Mouse (Mus musculus): ENCODE measurements at regions not wholly inside any gene's neighbourhood (a gene's known extent, or its start where the extent isn't known, plus 50 kb on each side); places are given as distances from the start of the nearest gene placed in this dataset.

DNA sequence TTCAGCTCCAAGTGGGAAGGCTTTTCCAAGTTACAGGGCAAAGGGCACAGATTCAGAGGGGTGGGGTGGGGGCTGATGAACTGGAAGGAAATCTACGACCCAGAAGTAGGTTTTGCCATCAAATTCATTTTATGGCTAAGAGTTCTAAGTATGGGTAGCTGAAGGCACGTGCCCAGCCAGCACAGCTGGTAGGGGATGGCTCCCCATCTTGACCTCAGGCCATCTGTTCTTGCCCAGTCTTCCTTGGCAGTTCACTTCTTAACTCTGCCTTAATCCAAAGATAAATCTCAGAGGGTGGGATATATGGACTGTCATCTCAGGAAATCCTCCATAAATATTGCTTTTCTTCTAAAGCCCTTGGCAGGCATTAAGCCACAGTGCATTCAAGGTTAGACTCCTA lies 238.3 kb downstream of the H2al1j start:
- no peak for DNase-seq (ENCODE audit: low read depth)

- no peak for DNase-seq (ENCODE audit: low read depth)
These were observed 240.2 kb downstream of the H2al1j start for GRCm38 (mm10) chrX:11567827-11568226.

DNA sequence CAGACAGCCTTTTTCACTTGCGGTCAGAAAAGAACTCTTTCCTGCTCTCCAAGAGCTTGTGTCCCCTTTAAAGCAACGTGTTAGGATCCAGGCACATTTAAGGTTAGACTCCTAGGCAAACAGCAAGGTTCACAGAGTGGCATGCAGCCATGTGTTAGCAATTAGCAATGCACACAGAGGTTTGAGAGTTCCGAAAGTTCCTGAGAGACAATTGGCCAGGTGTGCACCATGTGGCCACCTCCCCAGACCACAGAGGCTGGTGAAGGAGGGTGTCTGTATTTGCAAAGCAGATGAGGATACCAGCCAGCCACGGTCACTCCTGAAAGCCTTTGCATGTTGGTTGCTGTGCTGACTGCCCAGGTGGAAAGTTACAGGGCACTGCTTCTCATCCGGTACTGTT lies 240.6 kb downstream of the H2al1j start:
- no peak for DNase-seq (ENCODE audit: low read depth)

DNA sequence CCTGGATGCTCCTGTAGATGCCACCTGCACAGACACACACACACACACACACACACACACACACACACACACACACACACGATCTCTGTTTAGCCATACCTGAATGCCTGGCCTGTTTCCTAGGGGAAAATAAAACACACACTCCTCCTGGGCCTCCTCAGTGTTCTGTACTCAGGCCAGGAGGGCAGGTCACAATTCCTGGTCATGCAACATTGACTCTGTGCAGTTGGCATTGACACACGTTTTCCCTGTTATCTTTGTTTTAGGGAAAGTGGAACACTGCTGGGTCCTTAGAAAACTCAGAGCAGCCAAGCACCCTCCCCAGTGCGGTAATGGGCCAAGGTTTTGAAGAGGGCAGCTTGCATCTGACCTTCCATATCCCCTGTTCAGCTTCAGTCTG lies 246.7 kb downstream of the H2al1j start:
- no peak for DNase-seq (ENCODE audit: low read depth)

DNA sequence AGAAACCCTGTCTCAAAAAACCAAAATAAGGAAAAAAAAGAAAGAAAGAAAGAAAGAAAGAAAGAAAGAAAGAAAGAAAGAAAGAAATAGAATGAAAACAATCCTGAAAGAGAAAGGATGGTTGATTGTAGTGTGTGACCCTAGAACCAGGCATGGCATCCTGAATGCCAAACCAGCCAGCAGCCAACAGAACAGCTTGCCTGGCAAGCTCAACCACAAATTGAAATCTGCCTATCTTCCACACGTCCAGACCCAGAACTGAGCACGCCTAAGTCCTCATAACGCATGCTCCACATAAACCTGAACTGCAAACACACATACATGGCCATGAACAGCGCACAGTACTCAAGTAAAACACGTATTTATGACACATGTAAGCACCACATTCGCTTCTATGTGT lies 247.9 kb downstream of the H2al1j start:
- no peak for DNase-seq (ENCODE audit: low read depth)

- DNase-seq (ENCODE audit: low read depth) = no peak
These were observed 248.7 kb downstream of the H2al1j start for GRCm38 (mm10) chrX:11576287-11576686.

DNA sequence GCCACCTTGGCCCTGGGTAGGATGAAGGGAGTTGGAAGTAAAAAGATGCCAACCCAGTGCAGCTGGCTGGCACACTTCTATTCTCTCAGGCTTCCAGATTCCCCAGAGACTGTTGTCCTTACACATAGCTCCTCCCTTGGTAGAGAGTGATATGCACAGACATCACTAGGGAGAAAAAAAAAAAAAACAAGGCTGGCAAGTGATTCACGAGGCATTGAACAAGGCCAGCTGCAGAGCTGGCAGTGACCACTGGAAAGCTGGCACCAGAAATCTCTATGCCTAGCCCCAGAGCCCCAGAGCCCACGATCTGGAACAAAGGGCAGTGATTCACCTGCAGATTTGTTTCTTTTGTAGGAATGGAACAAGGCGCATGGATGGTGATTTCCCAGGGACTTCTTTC lies 249.7 kb downstream of the H2al1j start:
- DNase-seq (ENCODE audit: low read depth) = no peak

DNA sequence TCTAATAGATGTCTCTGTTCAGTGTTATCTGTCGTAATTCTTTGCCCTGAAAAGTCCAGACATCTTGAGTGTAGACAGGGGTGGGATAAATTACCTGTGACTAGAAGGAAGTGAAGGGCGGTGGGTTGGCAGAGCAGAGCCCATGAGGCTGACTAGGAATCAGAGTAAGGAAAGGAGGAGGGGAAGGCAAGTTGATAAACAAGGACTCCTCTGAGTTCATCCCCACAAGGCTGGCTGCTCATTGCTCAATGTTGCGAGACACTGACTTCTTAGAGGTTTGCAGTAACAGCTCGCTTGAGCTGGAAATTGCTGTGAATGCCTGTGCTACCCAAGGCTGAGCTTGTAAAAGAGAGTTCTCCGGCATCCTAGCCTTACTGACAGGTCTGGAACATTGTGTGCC lies 257.7 kb downstream of the H2al1j start:
- DNase-seq (ENCODE audit: low read depth) = no peak

GRCm38 (mm10) chrX:11591391-11592187 lies 264.0 kb downstream of the H2al1j start:
- DNase-seq (ENCODE audit: low read depth) = no peak

DNA sequence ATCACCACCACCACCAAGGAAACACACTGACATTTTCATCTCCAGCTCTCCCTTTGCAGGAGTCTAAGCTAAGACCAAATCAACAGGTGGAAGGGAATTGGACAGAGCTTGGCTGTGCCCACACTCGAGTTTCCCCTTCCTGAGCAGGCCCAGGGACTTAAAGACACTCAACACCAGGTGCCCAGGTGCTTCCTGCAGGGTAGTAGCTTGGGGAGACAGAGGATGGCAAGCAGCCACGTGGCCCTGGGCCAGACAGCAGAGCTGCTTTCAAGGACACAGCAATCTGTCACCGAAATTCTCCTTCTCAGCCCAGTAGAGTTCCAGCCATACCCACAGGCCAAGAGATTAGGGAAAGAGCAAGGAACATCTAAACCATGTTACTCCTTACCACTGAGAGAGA lies 266.9 kb downstream of the H2al1j start:
- DNase-seq (ENCODE audit: low read depth) = no peak

DNA sequence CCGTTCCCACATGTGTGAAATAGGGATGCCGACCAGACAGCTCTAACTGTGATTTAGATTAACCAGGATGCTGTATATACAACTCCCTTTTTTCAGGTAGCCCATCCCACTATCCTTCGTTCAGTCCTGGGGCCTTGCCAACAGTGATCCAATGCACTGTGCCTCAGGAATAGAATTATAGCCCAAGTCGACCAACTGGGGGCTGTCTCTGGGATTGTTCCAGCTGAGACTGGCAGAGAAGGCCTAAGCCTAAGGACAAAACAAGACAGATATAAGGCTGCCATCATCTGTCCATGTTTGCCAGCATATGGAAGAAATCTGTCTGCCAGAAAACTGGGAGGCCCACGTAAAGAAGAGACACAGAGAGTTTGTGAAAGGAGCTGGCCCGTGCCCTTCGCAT lies 269.9 kb downstream of the H2al1j start:
- DNase-seq (ENCODE audit: low read depth) = no peak

GRCm38 (mm10) chrX:11614237-11614636 lies 286.6 kb downstream of the H2al1j start:
- no peak for DNase-seq (ENCODE audit: low read depth)

DNA sequence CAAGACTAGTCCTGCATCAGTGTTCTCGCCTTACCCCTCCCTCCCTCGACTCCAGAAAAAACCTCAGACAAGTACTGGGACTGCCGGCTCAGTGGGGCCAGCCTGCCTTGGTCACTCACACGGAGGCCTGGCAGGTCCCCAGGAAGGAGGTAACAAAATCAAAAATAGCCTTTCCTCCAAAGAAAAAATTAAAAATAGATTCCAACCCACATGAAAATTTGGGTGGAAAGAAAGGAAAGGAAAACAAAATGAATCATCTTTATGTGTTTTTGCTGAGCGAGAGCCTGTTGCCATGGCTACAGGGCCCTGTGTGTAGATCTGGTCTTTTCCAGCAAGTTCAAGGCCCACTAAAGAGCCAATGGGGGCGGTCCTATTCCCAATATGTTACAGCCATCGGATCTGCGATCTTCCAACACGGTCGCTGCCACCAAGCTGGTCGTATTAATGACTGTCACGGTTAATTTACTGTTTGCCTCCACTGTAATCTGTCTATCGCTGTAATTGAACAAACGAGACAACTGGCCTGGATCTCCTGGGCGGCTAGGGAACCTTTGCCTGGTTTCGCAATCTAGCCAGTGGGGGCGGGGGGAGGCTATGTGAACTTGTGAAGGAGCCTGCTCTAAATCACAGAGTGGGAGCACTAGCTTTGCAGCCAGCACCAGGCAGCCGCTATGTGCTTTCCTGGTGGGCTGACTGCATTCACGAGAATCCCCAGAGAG lies 293.6 kb downstream of the H2al1j start:
- DNase-seq (ENCODE audit: low read depth) = no peak

GRCm38 (mm10) chrX:11626274-11626878 lies 298.8 kb downstream of the H2al1j start:
- no peak for DNase-seq (ENCODE audit: low read depth)

DNA sequence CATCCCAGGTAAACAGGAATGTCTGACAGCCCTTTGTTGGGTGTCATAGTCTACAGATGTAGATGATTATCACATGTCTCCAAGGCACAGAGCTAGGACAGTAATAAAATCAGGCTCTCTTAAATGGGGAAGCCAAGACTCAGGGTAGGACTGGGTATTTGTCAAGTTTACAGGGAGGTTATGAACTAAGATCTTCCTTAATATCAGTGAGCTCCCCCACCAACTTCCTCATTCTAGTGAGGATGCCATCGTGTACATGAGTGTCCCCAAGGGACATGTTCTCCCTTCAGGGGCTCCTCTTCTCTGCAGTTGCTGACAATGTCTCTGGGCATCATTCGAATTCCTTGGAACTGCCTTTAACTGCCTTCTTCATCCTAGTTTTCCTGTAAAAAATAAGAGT lies 301.7 kb downstream of the H2al1j start:
- no peak for DNase-seq (ENCODE audit: low read depth)

DNA sequence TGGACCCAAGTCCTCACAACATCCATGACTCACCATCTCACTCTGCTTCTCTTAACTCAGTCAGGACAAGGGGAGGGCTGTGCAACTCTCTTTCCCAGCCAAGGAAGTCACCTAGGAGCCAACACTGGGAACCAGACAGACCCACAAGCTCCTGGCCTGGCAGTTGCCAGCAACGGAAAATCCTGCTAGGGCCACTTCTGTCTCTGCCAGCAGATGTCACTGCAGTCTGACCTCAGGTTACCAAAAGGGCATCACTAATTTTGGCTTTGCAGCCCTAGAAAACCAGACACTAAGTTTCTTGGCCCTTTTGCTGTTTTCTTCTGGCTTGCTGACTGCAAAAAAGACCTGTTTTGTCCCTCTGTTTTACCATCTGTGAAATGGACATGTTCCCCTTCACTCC lies 302.3 kb downstream of the H2al1j start:
- DNase-seq (ENCODE audit: low read depth) = no peak

GRCm38 (mm10) chrX:11631186-11631913 lies 303.7 kb downstream of the H2al1j start:
- no peak for DNase-seq (ENCODE audit: low read depth)

DNA sequence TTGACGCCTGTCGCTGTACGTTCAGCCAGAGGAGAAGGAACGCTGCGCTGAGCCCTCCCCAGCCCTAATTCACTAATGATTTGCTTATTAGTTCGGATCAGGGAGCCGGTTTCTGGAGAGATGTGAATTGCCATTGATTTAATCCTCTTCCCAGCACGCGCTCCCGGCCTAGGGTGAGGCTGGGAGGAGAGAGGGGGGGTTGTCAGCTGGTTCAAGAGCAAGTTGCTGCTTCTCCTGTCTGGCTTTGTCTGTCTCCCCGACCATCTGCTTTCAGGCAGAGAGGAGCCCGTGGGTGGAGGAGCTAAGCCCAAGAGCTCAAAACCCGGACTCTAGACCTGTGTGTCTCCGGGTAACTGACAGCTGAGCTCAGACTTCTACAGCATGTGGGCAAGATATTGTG lies 304.4 kb downstream of the H2al1j start:
- DNase-seq (ENCODE audit: low read depth) = no peak

DNA sequence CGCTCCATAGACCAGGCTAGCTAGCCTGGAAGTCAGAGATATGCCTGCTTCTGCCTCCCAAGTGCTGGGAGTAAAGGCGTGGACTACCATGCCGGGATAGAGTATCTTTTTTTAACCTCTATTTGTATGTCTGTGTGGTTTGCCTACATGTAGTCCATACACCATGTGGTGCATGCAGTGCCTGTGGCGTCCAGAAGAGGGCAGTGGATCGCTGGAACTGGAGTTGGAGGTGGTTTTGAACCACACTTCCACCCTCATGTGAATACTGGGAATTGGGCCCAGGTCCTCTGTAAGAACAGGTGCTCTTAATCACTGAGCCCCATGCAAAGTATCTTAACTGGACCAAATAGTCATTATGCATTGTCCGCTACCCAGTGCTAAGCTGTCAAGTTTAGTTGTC lies 306.2 kb downstream of the H2al1j start:
- DNase-seq (ENCODE audit: low read depth) = no peak

DNA sequence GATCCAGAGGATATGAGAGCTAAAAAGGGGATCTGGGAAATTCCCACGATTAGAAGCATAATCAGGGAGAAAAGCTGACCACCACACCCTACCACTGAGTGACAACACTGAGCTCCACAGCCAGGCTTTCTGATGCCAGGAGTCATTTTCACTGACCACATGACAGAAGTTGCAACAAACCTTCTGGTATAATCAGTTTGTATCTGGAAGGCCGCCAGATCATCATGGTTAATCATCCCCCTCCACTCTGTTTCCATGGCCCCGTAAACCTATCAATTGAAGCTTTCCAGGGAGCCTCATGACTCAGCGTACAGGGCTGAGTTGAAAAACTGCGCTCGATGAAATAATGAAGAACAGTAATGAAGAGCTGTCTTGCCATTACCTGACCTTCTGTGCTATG lies 316.9 kb downstream of the H2al1j start:
- no peak for DNase-seq (ENCODE audit: low read depth)

GRCm38 (mm10) chrX:11646681-11647526 lies 319.3 kb downstream of the H2al1j start:
- DNase-seq (ENCODE audit: low read depth) = no peak

DNA sequence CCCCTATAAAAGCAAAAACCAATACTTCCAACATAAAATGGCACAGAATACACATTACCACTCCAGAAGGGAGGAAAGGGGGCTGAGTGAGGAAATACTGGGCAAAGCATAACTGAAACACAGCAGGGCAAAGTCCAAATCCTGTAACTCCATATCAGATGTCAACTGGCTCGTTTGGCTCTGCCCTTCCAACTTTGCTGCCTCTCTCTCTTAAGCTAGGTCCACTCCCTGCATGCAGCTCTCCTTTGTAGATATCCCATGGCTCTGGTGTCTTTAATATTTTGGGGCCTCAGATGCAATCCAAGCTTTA lies 319.9 kb downstream of the H2al1j start:
- no peak for DNase-seq (ENCODE audit: low read depth)

Data from gonadal fat pad, adult 2 months (tissue).